Mouse (Mus musculus) spleen, postnatal 36 days (tissue): Measurements from ENCODE around the gene Stk4.
"Not testable (repeated sequence)": the region's sequence is repeated elsewhere in the genome, so short reads cannot be mapped to it uniquely, and the experiment has no call there.

Experiments
- DNase-seq, 2 experiments: peaks; one replicate each; pipeline ENCODE4 v3.0.0; 2022; ENCODE audit warnings: low spot score in 2 of 2, mixed read lengths in 1 of 2

Stk4 gene

GRCm38 (mm10) chr2:164070142-164070764 is at the start of gene Stk4:
Stk4 (plus strand) TSS chr2:164070322.
- DNase-seq: peak in 1 of 2 experiments; percentile 34

- DNase-seq: no peak
Measured at GRCm38 (mm10) chr2:164022104-164022503, 48.0 kb upstream of the Stk4 start.

GRCm38 (mm10) chr2:164025150-164025549 is 45.0 kb upstream of the Stk4 start, which contains the start of gene Pabpc1l:
Pabpc1l (plus strand) TSS chr2:164025450.
- no peak for DNase-seq

- DNase-seq: no peak
Measured at GRCm38 (mm10) chr2:164031147-164031546, 39.0 kb upstream of the Stk4 start.

GRCm38 (mm10) chr2:164032973-164033372 is 37.1 kb upstream of the Stk4 start:
- DNase-seq: no peak

DNA sequence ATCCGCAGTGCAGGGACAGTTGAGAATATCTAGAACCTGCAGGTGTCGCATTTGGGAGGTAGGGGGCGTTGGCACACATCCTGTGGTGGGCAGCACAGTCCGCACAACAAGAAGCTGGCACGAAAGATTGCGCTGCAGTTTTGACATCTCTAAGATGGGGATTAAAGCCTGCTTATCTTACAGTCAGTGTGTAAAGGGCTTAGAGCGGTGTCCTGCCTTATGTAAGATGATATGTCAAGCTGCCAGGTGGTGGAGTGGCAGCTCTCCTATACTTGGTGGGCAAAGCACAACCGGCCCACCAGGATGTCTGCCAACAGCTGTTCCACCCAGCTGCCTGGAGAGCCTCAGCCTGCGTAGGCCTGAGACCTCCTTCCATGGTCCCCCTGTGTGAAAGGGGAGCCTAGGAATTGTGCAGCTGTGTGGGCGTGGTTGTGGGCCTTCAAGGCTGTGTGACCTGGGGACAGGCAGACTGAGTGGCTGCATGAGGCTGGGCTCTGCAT is 33.6 kb upstream of the Stk4 start:
- DNase-seq: no peak

DNA sequence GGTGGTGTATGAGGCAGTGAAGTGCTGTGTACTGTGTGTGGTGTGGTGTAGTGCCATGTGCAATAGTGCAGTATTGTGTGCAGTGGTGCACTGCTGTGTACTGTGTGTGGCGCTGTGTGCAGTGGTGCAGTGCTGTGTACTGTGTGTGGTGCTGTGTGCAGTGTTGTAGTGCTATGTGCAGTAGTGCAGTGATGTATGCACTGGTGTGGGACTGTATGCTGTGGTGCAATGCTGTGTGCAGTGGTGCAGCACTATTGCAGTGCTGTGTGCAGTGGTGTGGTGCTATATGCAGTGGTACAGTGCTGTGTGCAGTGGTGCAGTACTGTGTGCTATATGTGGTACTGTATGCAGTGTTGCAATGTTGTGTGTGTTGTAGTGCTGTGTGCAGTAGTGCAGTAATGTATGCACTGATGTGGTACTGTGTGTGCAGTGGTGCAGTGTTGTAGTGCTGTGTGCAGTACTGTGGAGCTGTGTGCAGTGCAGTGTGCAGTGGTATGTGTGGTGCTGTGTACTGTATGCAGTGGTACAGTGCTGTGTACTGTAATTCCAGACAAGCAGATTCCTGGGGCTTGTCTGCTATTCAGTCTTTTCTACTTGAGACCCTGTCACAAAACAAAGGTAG is 31.6 kb upstream of the Stk4 start:
- DNase-seq: no peak

GRCm38 (mm10) chr2:164040949-164041348 is 29.2 kb upstream of the Stk4 start:
- DNase-seq: peak in 1 of 2 experiments; percentile 15

- no peak for DNase-seq
Measured at GRCm38 (mm10) chr2:164041523-164041922, 28.6 kb upstream of the Stk4 start.

DNA sequence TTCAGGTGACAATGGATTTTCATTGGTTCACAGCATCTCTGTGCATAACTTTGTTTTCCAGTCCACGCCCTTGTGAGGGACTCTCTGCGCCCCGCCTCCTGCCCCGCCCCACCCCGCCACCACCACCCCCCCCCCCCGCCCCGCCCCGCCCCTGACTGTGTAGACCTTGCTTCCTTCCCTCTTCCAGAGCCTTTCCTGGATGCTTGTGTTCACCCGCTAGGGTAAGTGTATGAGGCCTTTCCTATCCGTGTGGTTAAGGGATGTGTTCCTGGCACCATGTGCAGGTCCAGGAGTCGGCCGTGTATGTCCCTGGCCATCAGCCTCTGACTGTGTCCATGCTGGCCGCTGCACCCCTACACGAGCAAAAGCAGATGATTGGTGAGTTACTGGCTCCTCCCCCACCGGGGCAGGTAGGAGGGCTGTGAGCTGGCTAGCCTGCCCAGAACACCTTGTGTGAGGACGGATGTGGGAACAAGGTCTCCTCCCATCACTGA is 22.9 kb upstream of the Stk4 start:
- peak; percentile 57 to 66 for DNase-seq

DNA sequence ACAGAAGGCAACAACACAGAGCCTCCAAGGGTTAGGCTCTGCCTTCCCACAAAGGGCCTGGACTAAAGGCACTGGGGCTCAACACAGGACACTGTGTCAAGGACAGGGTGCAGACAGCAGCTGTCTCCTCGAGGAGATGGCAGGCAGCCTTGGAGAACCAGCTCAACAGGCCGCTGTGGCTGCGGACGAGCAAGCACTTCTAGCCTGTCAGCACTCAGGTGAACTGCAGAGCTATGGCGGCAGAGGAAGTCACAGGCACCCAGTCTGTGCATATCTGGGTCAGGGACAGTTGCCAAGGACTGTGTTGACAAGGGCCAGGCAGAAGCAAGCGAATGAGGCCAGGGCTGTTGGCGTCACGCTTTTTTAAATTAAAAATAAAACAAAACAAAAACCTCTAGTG is 16.4 kb upstream of the Stk4 start:
- no peak for DNase-seq

- no peak for DNase-seq
Measured at GRCm38 (mm10) chr2:164054671-164055070, 15.5 kb upstream of the Stk4 start.

GRCm38 (mm10) chr2:164059634-164060235 is 10.4 kb upstream of the Stk4 start:
- no peak for DNase-seq

DNA sequence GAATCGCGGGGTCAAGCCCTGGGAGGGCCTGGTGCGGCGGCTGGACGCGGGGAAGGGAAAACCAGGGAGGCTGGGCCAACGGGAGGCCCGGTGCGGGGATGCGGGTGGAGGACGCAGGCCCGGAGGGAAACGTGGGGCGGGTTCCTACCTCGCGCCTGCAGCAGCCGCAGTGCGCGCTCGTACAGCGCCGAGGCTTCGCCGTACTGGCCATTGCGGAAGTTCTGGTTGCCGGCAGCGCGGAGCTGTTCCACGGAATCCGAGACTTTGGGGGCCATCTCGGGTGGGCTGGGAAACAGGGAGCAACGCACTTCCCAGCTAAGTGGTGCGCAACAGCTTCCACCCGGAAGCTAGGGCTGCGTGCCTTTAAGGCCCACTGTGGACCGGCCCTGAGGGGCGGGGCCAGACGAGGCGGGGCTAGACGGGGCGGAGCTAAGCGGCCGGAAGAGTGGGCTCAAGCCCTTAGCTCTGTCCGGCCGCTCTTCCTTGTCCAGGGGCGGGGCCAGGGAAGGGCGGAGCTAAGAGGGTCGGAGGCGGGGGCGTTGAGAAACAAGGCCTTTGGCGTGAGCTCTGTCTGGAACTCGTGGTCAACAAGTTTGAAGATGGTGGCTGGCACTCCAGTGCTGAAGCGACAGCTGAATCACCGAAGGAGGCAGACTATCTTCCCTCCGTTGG is 779 bp downstream of the Stk4 start, which contains the start of gene Tomm34:
TSS of gene Tomm34 (minus strand) at position 405 of the 672 bp plus-strand sequence.
- DNase-seq: peak; percentile 96

DNA sequence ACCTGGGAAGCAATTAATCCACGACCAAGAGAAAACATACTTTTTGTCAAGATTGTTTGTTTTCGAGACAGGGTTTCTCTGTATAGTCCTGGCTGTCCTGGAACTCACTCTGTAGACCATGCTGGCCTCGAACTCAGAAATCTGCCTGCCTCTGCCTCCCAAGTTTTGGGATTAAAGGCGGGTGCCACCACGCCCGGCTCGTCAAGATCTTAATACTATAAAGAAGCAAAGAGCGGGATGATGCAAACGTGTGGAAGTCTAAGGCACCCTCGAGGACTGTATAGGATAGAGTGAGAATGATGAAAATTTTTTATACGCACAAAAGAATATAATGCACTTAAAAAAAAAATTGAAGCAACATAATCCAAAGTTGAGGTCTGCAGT is 1.3 kb downstream of the Stk4 start:
- not testable (repeated sequence) for DNase-seq

- no peak for DNase-seq
Measured at GRCm38 (mm10) chr2:164072109-164072508, 2.0 kb downstream of the Stk4 start.

GRCm38 (mm10) chr2:164073120-164073519 is 3.0 kb downstream of the Stk4 start:
- no peak for DNase-seq

DNA sequence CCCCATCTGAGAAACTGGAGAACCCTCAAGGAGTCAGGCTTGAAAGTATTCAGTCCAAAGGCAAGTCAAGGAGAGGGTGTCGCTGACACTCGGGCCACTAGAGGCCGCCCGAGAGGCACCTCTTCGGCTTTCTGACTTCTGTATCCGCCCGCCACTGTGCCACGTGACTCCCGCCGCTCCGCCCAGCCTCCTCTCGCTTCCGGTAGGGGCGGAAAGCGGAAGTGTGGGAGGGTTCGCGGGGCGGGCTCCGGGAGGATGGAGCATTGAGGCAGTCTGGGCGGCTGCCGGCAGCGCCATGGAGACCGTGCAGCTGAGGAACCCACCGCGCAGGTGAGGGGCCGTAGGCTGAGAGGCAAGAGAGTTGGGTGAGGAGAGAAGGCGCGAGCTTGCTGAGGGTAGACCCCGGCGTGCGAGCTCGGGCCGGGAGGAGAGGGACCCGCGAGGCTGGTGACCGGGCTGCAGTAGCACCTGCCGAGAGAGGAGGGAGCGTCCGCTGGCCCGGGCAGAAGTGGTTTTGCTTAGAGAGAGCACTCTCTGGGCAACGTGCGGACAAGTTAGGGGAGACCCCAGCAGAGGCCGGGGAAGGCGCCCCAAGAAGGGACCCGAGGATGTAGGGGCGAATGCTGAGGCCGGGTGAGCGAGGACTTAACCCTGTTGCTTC is 3.9 kb downstream of the Stk4 start:
- DNase-seq: peak; percentile 98 to 99

- peak; percentile 74 to 77 for DNase-seq
Measured at GRCm38 (mm10) chr2:164075088-164075487, 5.0 kb downstream of the Stk4 start.

DNA sequence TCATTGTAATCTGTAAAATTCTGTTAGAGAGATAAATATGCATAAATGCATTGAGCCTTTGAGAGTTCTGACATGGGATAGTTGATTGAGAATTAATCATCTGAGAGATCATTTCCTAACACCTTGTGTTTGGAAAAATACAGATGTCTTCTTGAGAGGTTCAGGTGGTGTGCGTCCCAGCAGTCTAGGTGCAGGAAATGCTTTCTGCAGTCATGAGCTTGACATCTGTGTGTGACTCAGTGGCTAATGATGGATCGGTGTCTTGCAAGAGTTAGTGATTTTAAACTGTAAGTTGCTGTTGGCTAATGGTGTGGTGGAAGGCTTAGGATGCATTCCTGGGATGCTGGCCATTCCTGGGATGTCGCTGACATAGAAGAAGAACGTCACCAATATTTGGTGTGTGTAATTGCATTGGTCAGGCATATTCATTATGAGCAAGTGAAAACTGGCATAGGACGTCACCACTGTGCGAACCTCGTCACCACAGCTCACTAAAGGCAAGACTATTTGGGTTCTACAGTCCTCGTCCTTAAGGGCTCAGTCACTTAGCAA is 6.8 kb downstream of the Stk4 start:
- no peak for DNase-seq

DNA sequence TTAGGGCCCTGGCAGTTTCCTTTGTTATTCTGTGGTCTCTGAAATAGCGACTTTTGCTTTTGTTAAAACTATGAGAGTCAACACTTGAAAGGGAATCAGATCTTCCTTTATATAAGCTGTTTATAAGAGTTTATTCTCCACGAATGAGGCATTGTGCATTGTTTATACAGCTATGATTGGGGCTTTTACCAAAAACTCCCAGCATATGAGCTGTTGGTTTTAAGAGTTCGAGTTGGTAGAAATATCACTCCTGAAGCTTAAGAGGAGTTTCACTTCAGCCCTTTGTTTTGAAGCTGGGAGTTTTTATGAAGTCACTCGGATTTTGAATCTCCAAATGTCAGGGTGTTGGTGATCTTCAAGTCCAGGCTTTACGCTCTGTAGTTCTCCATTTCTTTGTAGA is 7.8 kb downstream of the Stk4 start:
- DNase-seq: no peak
